Mouse (Mus musculus) lung, adult 2 months (tissue): ENCODE measurements around the gene Fastkd5.

Experiments
- CTCF ChIP-seq: fragments of 200-500 bp; IDR thresholded peaks from 2 replicates; pipeline ENCODE4 v1.5.1; 2011; ENCODE audit warnings: mild to moderate bottlenecking, low read length, control low read depth; ENCODE audit not compliant: insufficient read depth
- POLR2A ChIP-seq: fragments of 200-500 bp; IDR thresholded peaks from 2 replicates; pipeline ENCODE4 v1.6.1; 2011; ENCODE audit warnings: low read depth, mild to moderate bottlenecking, control low read depth, low read length, borderline replicate concordance; ENCODE audit errors: extremely low read depth

DNA sequence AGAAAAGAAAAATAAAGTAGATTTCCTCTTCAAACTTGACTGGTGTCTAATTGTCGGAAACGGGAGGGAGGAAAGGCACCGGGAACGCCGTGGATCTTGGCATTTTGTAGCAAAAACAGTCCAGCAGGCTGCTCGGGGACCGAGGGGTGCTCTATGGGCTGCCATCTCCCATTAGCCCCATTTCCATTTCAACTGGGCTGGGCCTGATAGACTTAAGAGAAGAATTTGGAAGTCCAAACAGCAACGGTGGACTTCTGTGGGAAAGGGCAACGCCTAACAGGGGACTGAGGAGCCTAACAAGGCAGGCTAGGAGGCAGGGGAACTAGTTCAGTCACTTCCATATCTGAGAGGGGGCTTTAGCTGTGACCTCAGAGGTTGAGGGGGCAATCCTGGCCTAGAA lies 52.8 kb downstream of the Fastkd5 start:
- TF ChIP-seq CTCF (no peak), POLR2A (no peak)
